Mouse (Mus musculus) lung, embryonic 14.5 days (tissue): ENCODE results near the gene Btnl1. TPM values are rescaled to one million over a fixed set of nuclear protein-coding genes. Genes with fewer than 3 reads are reported as not detected.

Source experiments
- ATAC-seq: fragments of 200-750 bp; cut with Nextera tagmentation; 2 replicates; pipeline ENCODE4 v1.8.0; 2017; ENCODE audit warnings: mild to moderate bottlenecking, moderate TSS enrichment, moderate library complexity; ENCODE audit not compliant: insufficient read depth
- DNase-seq: peaks from one replicate; pipeline ENCODE4 v3.0.0-alpha.2; 2015
- H3K27ac ChIP-seq: fragments of 300-500 bp; sonication (generic); 2 replicates; pipeline ENCODE4 v1.5.1; 2014; ENCODE audit warnings: low read depth, mild to moderate bottlenecking, moderate library complexity
- H3K27me3 ChIP-seq: fragments of 300-500 bp; sonication (generic); 2 replicates; pipeline ENCODE4 v1.6.1; 2014; ENCODE audit warnings: low read length, control low read depth; ENCODE audit not compliant: insufficient read depth
- H3K36me3 ChIP-seq: fragments of 300-500 bp; sonication (generic); 2 replicates; pipeline ENCODE4 v1.6.1; 2014; ENCODE audit warnings: control low read depth; ENCODE audit not compliant: insufficient read depth
- H3K4me1 ChIP-seq: fragments of 300-500 bp; sonication (generic); 2 replicates; pipeline ENCODE4 v1.6.1; 2014; ENCODE audit warnings: antibody characterized with exemption, control low read depth; ENCODE audit not compliant: insufficient read depth
- H3K4me2 ChIP-seq: fragments of 300-500 bp; sonication (generic); 2 replicates; pipeline ENCODE4 v1.6.1; 2014; ENCODE audit warnings: mild to moderate bottlenecking
- H3K4me3 ChIP-seq: fragments of 300-500 bp; sonication (generic); 2 replicates; pipeline ENCODE4 v1.5.1; 2014; ENCODE audit warnings: low read depth, low read length
- H3K9ac ChIP-seq: fragments of 300-500 bp; sonication (generic); 2 replicates; pipeline ENCODE4 v1.6.1; 2014
- H3K9me3 ChIP-seq: fragments of 300-500 bp; sonication (generic); 2 replicates; pipeline ENCODE4 v1.6.1; 2016; ENCODE audit warnings: low read depth, low read length, control low read depth
- CTCF ChIP-seq: IDR thresholded peaks from 2 replicates; pipeline ENCODE4 v1.5.1; 2016; ENCODE audit warnings: antibody characterized with exemption, low read depth
- WGBS: fragments of 180-500 bp; shearing (Covaris S2); extraction: QIAGEN DNeasy Blood & Tissue Kit; methylation state at CpG from one replicate; pipeline ENCODE4 v1.1.7; 2014; 5-methylcytosine and 5-hydroxymethylcytosine counted together
- polyA plus RNA-seq: library from polyadenylated mRNA; unstranded; fragments of >200 nt; fragmentation: Nextera tagmentation; extraction: Ambion mirVana; gene quantifications from 2 replicates; pipeline ENCODE4 v1.2.1, GENCODE M21; 2014

Btnl1 gene
- polyA plus RNA-seq, 1 experiment from 2014 or later: not detected

DNA sequence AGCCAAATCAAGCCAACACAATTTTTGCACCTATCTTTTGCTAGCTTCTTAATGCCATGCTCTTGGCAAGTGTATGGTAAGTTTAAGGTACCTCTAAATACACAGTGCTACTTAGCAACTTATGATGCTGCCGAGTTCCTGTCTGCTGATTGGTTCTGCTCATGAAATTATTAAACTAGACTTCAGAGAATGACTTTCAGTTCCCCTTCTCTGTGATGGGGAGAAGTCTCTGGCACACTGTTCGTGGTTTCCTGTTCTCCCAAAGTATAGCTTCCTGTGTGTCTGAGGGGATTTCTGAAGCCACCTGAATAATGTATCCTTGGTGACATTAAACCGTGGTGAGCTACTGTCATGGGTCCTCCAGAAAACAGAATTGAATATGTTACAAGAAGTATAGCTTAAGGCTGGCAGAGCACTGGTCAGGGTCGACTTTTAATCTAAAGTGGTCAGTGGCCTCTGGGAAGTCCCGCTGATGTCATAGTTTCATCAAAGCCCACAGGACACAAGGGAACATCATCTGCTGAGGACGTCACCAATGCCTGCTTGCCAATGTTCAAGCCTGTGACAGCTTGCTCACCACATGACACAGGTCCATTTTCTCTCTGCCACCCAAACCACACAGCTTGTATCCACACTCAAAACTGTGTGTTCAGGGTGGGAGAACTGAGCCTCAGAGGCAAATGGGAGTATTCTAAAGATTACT lies 29.2 kb upstream of the Btnl1 start:
- Histone ChIP-seq H3K4me1 (no peaks in the 10 kb centered on the region), H3K27ac (no peak overlapping the region), H3K36me3 (no peaks in the 10 kb centered on the region), H3K27me3 (no peaks in the 10 kb centered on the region), H3K9me3 (no peaks in the 10 kb centered on the region), H3K9ac (no peak overlapping the region), H3K4me3 (no peak overlapping the region), H3K4me2 (no peak overlapping the region)
- TF ChIP-seq CTCF: no peak
- DNase-seq: peak; percentile 70
- 59% methylated on average over 6 of the region's 6 CpGs for WGBS
- no peak for ATAC-seq

GRCm38 (mm10) chr17:34349429-34349828 lies 27.5 kb upstream of the Btnl1 start:
- Histone ChIP-seq H3K4me1 (no peaks in the 10 kb centered on the region), H3K27ac (no peak overlapping the region), H3K9ac (no peak overlapping the region), H3K9me3 (no peaks in the 10 kb centered on the region), H3K4me3 (no peak overlapping the region), H3K27me3 (no peaks in the 10 kb centered on the region), H3K36me3 (no peaks in the 10 kb centered on the region), H3K4me2 (no peak overlapping the region)
- 6% methylated on average over 4 of the region's 4 CpGs for WGBS
- ATAC-seq: no peak
- peak; percentile 94 for TF ChIP-seq CTCF
- DNase-seq: peak; percentile 90

GRCm38 (mm10) chr17:34354539-34354938 lies 22.4 kb upstream of the Btnl1 start, which contains the start of gene Btnl2:
TSS of gene Btnl2 (plus strand) at chr17:34354822.
- Histone ChIP-seq H3K27me3 (no peaks in the 10 kb centered on the region), H3K9ac (no peak within 1 kb of the TSS), H3K4me2 (no peak within 1 kb of the TSS), H3K4me1 (no peaks in the 10 kb centered on the region), H3K27ac (no peak within 1 kb of the TSS), H3K4me3 (no peak within 1 kb of the TSS), H3K36me3 (no peaks in the 10 kb centered on the region), H3K9me3 (no peaks in the 10 kb centered on the region)
- no peak for ATAC-seq
- TF ChIP-seq CTCF: no peak
- WGBS: 84% methylated on average over 5 of the region's 5 CpGs
- no peak for DNase-seq

- no peak for TF ChIP-seq CTCF
- no peak overlapping the region for H3K9ac ChIP-seq
- no peak overlapping the region for H3K4me3 ChIP-seq
- DNase-seq (no peak), ATAC-seq (no peak)
- 79% methylated on average over 1 of the region's 1 CpGs for WGBS
- no peaks in the 10 kb centered on the region for H3K27me3 ChIP-seq
- no peaks in the 10 kb centered on the region for H3K36me3 ChIP-seq
- H3K4me1 ChIP-seq: no peaks in the 10 kb centered on the region
- H3K9me3 ChIP-seq: no peaks in the 10 kb centered on the region
- no peak overlapping the region for H3K4me2 ChIP-seq
- H3K27ac ChIP-seq: no peak overlapping the region
These were observed 22.0 kb upstream of the Btnl1 start for GRCm38 (mm10) chr17:34354940-34355339.

- no peaks in the 10 kb centered on the region for H3K36me3 ChIP-seq
- H3K4me1 ChIP-seq: no peaks in the 10 kb centered on the region
- no peak for TF ChIP-seq CTCF
- 76% methylated on average over 15 of the region's 15 CpGs for WGBS
- no peaks in the 10 kb centered on the region for H3K9me3 ChIP-seq
- DNase-seq (no peak), ATAC-seq (no peak)
- no peak overlapping the region for H3K27ac ChIP-seq
- no peak overlapping the region for H3K4me2 ChIP-seq
- H3K4me3 ChIP-seq: no peak overlapping the region
- no peaks in the 10 kb centered on the region for H3K27me3 ChIP-seq
- H3K9ac ChIP-seq: no peak overlapping the region
These were observed 13.9 kb upstream of the Btnl1 start for GRCm38 (mm10) chr17:34362954-34363546.

- no peaks in the 10 kb centered on the region for H3K36me3 ChIP-seq
- no peak overlapping the region for H3K4me3 ChIP-seq
- no peak overlapping the region for H3K27ac ChIP-seq
- H3K27me3 ChIP-seq: no peaks in the 10 kb centered on the region
- no peaks in the 10 kb centered on the region for H3K9me3 ChIP-seq
- ATAC-seq (no peak), DNase-seq (no peak)
- 72% methylated on average over 3 of the region's 3 CpGs for WGBS
- H3K4me1 ChIP-seq: no peaks in the 10 kb centered on the region
- H3K9ac ChIP-seq: no peak overlapping the region
- no peak for TF ChIP-seq CTCF
- H3K4me2 ChIP-seq: no peak overlapping the region
These were observed 13.1 kb upstream of the Btnl1 start for GRCm38 (mm10) chr17:34363676-34364310.

- Histone ChIP-seq H3K4me2 (no peak overlapping the region), H3K4me1 (no peaks in the 10 kb centered on the region), H3K9me3 (no peaks in the 10 kb centered on the region), H3K27me3 (no peaks in the 10 kb centered on the region), H3K9ac (no peak overlapping the region), H3K27ac (no peak overlapping the region), H3K4me3 (no peak overlapping the region), H3K36me3 (no peaks in the 10 kb centered on the region)
- 67% methylated on average over 10 of the region's 10 CpGs for WGBS
- no peak for ATAC-seq
- no peak for TF ChIP-seq CTCF
- DNase-seq: no peak
These were observed 11.9 kb upstream of the Btnl1 start for GRCm38 (mm10) chr17:34365031-34365430.
